Mouse (Mus musculus): ENCODE data around the gene Erbin. TPM values are rescaled to one million over a fixed set of nuclear protein-coding genes. Genes with fewer than 3 reads are reported as not detected.

The Erbin gene
- polyA plus RNA-seq (2017; shearing (Covaris generic)): 10 to 100 TPM; 34.4 to 45.8 (median 43.1) TPM

- ATAC-seq: peak; percentile 65
These were observed at the start of gene Erbin for GRCm38 (mm10) chr13:103920261-103920932. Gene Erbin (minus strand): TSS chr13:103920514.

- ATAC-seq: no peak
These were observed 49.6 kb upstream of the Erbin start for GRCm38 (mm10) chr13:103969912-103970311.

- ATAC-seq: no peak
These were observed 47.7 kb upstream of the Erbin start for GRCm38 (mm10) chr13:103967987-103968386.

GRCm38 (mm10) chr13:103966696-103967215 is 46.4 kb upstream of the Erbin start:
- ATAC-seq: no peak

- no peak for ATAC-seq
These were observed 44.9 kb upstream of the Erbin start for GRCm38 (mm10) chr13:103965187-103965586.

- no peak for ATAC-seq
These were observed 42.8 kb upstream of the Erbin start for GRCm38 (mm10) chr13:103963094-103963493.

- no peak for ATAC-seq
These were observed 39.5 kb upstream of the Erbin start for GRCm38 (mm10) chr13:103959841-103960240.

- ATAC-seq: no peak
These were observed 38.4 kb upstream of the Erbin start for GRCm38 (mm10) chr13:103958607-103959123.

GRCm38 (mm10) chr13:103957175-103957940 is 37.0 kb upstream of the Erbin start:
- no peak for ATAC-seq

GRCm38 (mm10) chr13:103955652-103956051 is 35.3 kb upstream of the Erbin start:
- ATAC-seq: peak; percentile 28

- no peak for ATAC-seq
These were observed 31.1 kb upstream of the Erbin start for GRCm38 (mm10) chr13:103951393-103951792.

GRCm38 (mm10) chr13:103940796-103941195 is 20.5 kb upstream of the Erbin start:
- ATAC-seq: no peak

- no peak for ATAC-seq
These were observed 4.3 kb upstream of the Erbin start for GRCm38 (mm10) chr13:103924586-103924985.

- no peak for ATAC-seq
These were observed 3.2 kb upstream of the Erbin start for GRCm38 (mm10) chr13:103923402-103924065.

- ATAC-seq: no peak
These were observed 1.6 kb upstream of the Erbin start for GRCm38 (mm10) chr13:103921831-103922380.

- peak; percentile 54 for ATAC-seq
These were observed 868 bp upstream of the Erbin start for GRCm38 (mm10) chr13:103920933-103921830.

GRCm38 (mm10) chr13:103919956-103920260 is 406 bp downstream of the Erbin start:
- no peak for ATAC-seq

GRCm38 (mm10) chr13:103919234-103919955 is 919 bp downstream of the Erbin start:
- peak; percentile 3 for ATAC-seq

GRCm38 (mm10) chr13:103918432-103918831 is 1.9 kb downstream of the Erbin start:
- ATAC-seq: no peak

- ATAC-seq: no peak
These were observed 6.1 kb downstream of the Erbin start for GRCm38 (mm10) chr13:103914114-103914736.

- ATAC-seq: no peak
These were observed 8.0 kb downstream of the Erbin start for GRCm38 (mm10) chr13:103912351-103912750.
